Mouse (Mus musculus) forebrain, embryonic 16.5 days (tissue): ENCODE results near the gene Ints3. TPM values are rescaled to one million over a fixed set of nuclear protein-coding genes. Genes with fewer than 3 reads are reported as not detected.

ENCODE experiments used
- ATAC-seq: fragments of 200-750 bp; cut with Nextera tagmentation; 2 replicates; pipeline ENCODE4 v1.8.0; 2017; ENCODE audit warnings: mild to moderate bottlenecking, moderate library complexity
- H3K27ac ChIP-seq: fragments of 300-500 bp; sonication (generic); 2 replicates; pipeline ENCODE4 v1.5.1; 2014; ENCODE audit warnings: low read length, control low read depth
- H3K27me3 ChIP-seq: fragments of 300-500 bp; sonication (generic); replicated peaks from 2 replicates; pipeline ENCODE4 v1.6.1; 2014; ENCODE audit warnings: low read length; ENCODE audit not compliant: control insufficient read depth, insufficient read depth
- H3K36me3 ChIP-seq: fragments of 300-500 bp; sonication (generic); 2 replicates; pipeline ENCODE4 v1.6.1; 2014; ENCODE audit not compliant: control insufficient read depth, insufficient read depth
- H3K4me1 ChIP-seq: fragments of 300-500 bp; sonication (generic); replicated peaks from 2 replicates; pipeline ENCODE4 v1.6.1; 2014; ENCODE audit warnings: low read length; ENCODE audit not compliant: control insufficient read depth, insufficient read depth
- H3K4me2 ChIP-seq: fragments of 300-500 bp; sonication (generic); 2 replicates; pipeline ENCODE4 v1.6.1; 2014; ENCODE audit warnings: mild to moderate bottlenecking, low read length, control low read depth
- H3K4me3 ChIP-seq: fragments of 300-500 bp; sonication (generic); replicated peaks from 2 replicates; pipeline ENCODE4 v1.5.1; 2014; ENCODE audit warnings: mild to moderate bottlenecking, low read length, control low read depth
- H3K9ac ChIP-seq: fragments of 300-500 bp; sonication (generic); replicated peaks from 2 replicates; pipeline ENCODE4 v1.6.1; 2014; ENCODE audit warnings: low read depth, low read length, control low read depth
- H3K9me3 ChIP-seq: fragments of 300-500 bp; sonication (generic); 2 replicates; pipeline ENCODE4 v1.6.1; 2016; ENCODE audit warnings: low read length; ENCODE audit not compliant: control insufficient read depth
- whole genome bisulfite sequencing: fragments of 180-500 bp; shearing (Covaris S2); extraction: QIAGEN DNeasy Blood & Tissue Kit; methylation state at CpG from one replicate; pipeline ENCODE4 v1.1.7; 2014; 5-methylcytosine and 5-hydroxymethylcytosine counted together
- polyA plus RNA-seq: library from polyadenylated mRNA; unstranded; fragments of >200 nt; fragmentation: Nextera tagmentation; extraction: Ambion mirVana; gene quantifications from 2 replicates; pipeline ENCODE4 v1.2.1, GENCODE M21; 2015

Gene Ints3
- polyA plus RNA-seq, 1 experiment from 2014 or later: 32.3 TPM

- ATAC-seq: no peak
- H3K9me3 ChIP-seq: no peaks in the 10 kb centered on the region
- H3K9ac ChIP-seq: no peak overlapping the region
- no peaks in the 10 kb centered on the region for H3K27me3 ChIP-seq
- peak overlapping the region; percentile 82 for H3K4me3 ChIP-seq
- no peak overlapping the region for H3K27ac ChIP-seq
- H3K4me2 ChIP-seq: peak overlapping the region; percentile 91
- H3K4me1 ChIP-seq: peaks cover 30% of the 10 kb centered on the region
- WGBS: 69% methylated on average over 4 of the region's 4 CpGs
- H3K36me3 ChIP-seq: peaks cover 10% of the 10 kb centered on the region
Measured at GRCm38 (mm10) chr3:90388192-90388591, 45.2 kb downstream of the Ints3 start.

- WGBS: 38% methylated on average over 11 of the region's 11 CpGs
- ATAC-seq: no peak
- H3K27ac ChIP-seq: no peak overlapping the region
Measured at GRCm38 (mm10) chr3:90387483-90387882, 45.9 kb downstream of the Ints3 start.

GRCm38 (mm10) chr3:90386817-90387216 lies 46.6 kb downstream of the Ints3 start:
- WGBS: 92% methylated on average over 10 of the region's 10 CpGs
- no peak overlapping the region for H3K9ac ChIP-seq
- H3K27me3 ChIP-seq: no peaks in the 10 kb centered on the region
- no peak overlapping the region for H3K27ac ChIP-seq
- H3K4me2 ChIP-seq: no peak overlapping the region
- no peak for ATAC-seq
- no peak overlapping the region for H3K4me3 ChIP-seq
- peaks cover 30% of the 10 kb centered on the region for H3K4me1 ChIP-seq
- peaks cover 5% of the 10 kb centered on the region; the same call in 1 of the 2 replicates for H3K36me3 ChIP-seq
- H3K9me3 ChIP-seq: no peaks in the 10 kb centered on the region

More at GRCm38 (mm10) chr3:90387483-90387882, 45.9 kb downstream of the Ints3 start:
- Histone ChIP-seq H3K4me1 (peaks cover 30% of the 10 kb centered on the region), H3K9ac (peak overlapping the region; percentile 31; the same call in 1 of the 2 replicates), H3K4me2 (peak overlapping the region; percentile 91), H3K4me3 (0 out of 2 replicates have a peak overlapping the region, but pooled peaks have one; percentile 1), H3K9me3 (no peaks in the 10 kb centered on the region), H3K36me3 (peaks cover 7% of the 10 kb centered on the region), H3K27me3 (no peaks in the 10 kb centered on the region)

- Histone ChIP-seq H3K27me3 (no peaks in the 10 kb centered on the region), H3K4me3 (no peak overlapping the region), H3K27ac (no peak overlapping the region), H3K4me2 (no peak overlapping the region), H3K36me3 (peaks cover 2% of the 10 kb centered on the region; the same call in 1 of the 2 replicates), H3K4me1 (peaks cover 23% of the 10 kb centered on the region), H3K9me3 (no peaks in the 10 kb centered on the region), H3K9ac (no peak overlapping the region)
- 85% methylated on average over 7 of the region's 7 CpGs for WGBS
- no peak for ATAC-seq
Measured at GRCm38 (mm10) chr3:90384851-90385375, 48.5 kb downstream of the Ints3 start.

- H3K27ac ChIP-seq: no peak overlapping the region
- H3K9ac ChIP-seq: no peak overlapping the region
- peak; percentile 62 for ATAC-seq
- H3K36me3 ChIP-seq: peaks cover 2% of the 10 kb centered on the region; the same call in 1 of the 2 replicates
- no peak overlapping the region for H3K4me3 ChIP-seq
- no peak overlapping the region for H3K4me2 ChIP-seq
- no peaks in the 10 kb centered on the region for H3K9me3 ChIP-seq
- 49% methylated on average over 4 of the region's 4 CpGs for WGBS
- peaks cover 18% of the 10 kb centered on the region for H3K4me1 ChIP-seq
- no peaks in the 10 kb centered on the region for H3K27me3 ChIP-seq
Measured at GRCm38 (mm10) chr3:90383690-90384089, 49.7 kb downstream of the Ints3 start.

GRCm38 (mm10) chr3:90381727-90382126 lies 51.7 kb downstream of the Ints3 start:
- no peak overlapping the region for H3K27ac ChIP-seq
- H3K27me3 ChIP-seq: no peaks in the 10 kb centered on the region
- H3K4me1 ChIP-seq: no peaks in the 10 kb centered on the region; the same call in 1 of the 2 replicates
- H3K4me3 ChIP-seq: no peak overlapping the region
- H3K36me3 ChIP-seq: peaks cover 2% of the 10 kb centered on the region; the same call in 1 of the 2 replicates
- H3K4me2 ChIP-seq: no peak overlapping the region
- no peak for ATAC-seq
- 73% methylated on average over 11 of the region's 11 CpGs for WGBS
- no peak overlapping the region for H3K9ac ChIP-seq
- no peaks in the 10 kb centered on the region for H3K9me3 ChIP-seq

GRCm38 (mm10) chr3:90378496-90378895 lies 54.9 kb downstream of the Ints3 start:
- H3K36me3 ChIP-seq: no peaks in the 10 kb centered on the region
- H3K9ac ChIP-seq: no peak overlapping the region
- no peaks in the 10 kb centered on the region for H3K4me1 ChIP-seq
- WGBS: 93% methylated on average over 5 of the region's 5 CpGs
- no peak for ATAC-seq
- H3K4me2 ChIP-seq: no peak overlapping the region
- H3K4me3 ChIP-seq: no peak overlapping the region
- H3K9me3 ChIP-seq: no peaks in the 10 kb centered on the region
- H3K27ac ChIP-seq: no peak overlapping the region
- H3K27me3 ChIP-seq: no peaks in the 10 kb centered on the region

GRCm38 (mm10) chr3:90376247-90376585 lies 57.2 kb downstream of the Ints3 start:
- H3K36me3 ChIP-seq: no peaks in the 10 kb centered on the region
- no peak overlapping the region for H3K4me3 ChIP-seq
- H3K9ac ChIP-seq: no peak overlapping the region
- no peaks in the 10 kb centered on the region for H3K9me3 ChIP-seq
- no peak for ATAC-seq
- WGBS: 57% methylated on average over 1 of the region's 1 CpGs
- no peaks in the 10 kb centered on the region for H3K27me3 ChIP-seq
- no peak overlapping the region for H3K4me2 ChIP-seq
- H3K27ac ChIP-seq: no peak overlapping the region
- no peaks in the 10 kb centered on the region; the same call in 1 of the 2 replicates for H3K4me1 ChIP-seq

- no peak overlapping the region for H3K4me3 ChIP-seq
- H3K9ac ChIP-seq: no peak overlapping the region
- WGBS: 45% methylated on average over 3 of the region's 3 CpGs
- no peaks in the 10 kb centered on the region for H3K27me3 ChIP-seq
- ATAC-seq: no peak
- no peaks in the 10 kb centered on the region; the same call in 1 of the 2 replicates for H3K4me1 ChIP-seq
- H3K27ac ChIP-seq: no peak overlapping the region
- no peaks in the 10 kb centered on the region for H3K36me3 ChIP-seq
- no peaks in the 10 kb centered on the region for H3K9me3 ChIP-seq
- H3K4me2 ChIP-seq: no peak overlapping the region
Measured at GRCm38 (mm10) chr3:90375562-90376246, 57.7 kb downstream of the Ints3 start.
